Mouse (Mus musculus) ES-Bruce4 (cell line): ENCODE data around the gene Add3. TPM values are rescaled to one million over a fixed set of nuclear protein-coding genes. Genes with fewer than 3 reads are reported as not detected.

Source experiments
- H3K27ac ChIP-seq: 2 replicates; pipeline ENCODE4 v1.5.1; 2012; ENCODE audit warnings: low read length, inconsistent platforms; ENCODE audit not compliant: insufficient read depth
- H3K27me3 ChIP-seq: 2 replicates; pipeline ENCODE4 v1.6.1; 2012; ENCODE audit warnings: mild to moderate bottlenecking, low read length, inconsistent platforms; ENCODE audit not compliant: control insufficient read depth, poor library complexity, insufficient read depth, severe bottlenecking
- H3K36me3 ChIP-seq: 2 replicates; pipeline ENCODE4 v1.6.1; 2012; ENCODE audit warnings: inconsistent platforms, mild to moderate bottlenecking, low read length, moderate library complexity; ENCODE audit not compliant: control insufficient read depth, poor library complexity, insufficient read depth, severe bottlenecking
- H3K4me1 ChIP-seq: one replicate; pipeline ENCODE4 v1.8.1; 2011; ENCODE audit warnings: low read length; ENCODE audit not compliant: control insufficient read depth, insufficient read depth
- H3K4me3 ChIP-seq: 2 replicates; pipeline ENCODE4 v1.5.1; 2011; ENCODE audit warnings: low read depth, mild to moderate bottlenecking, low read length
- H3K9ac ChIP-seq: 2 replicates; pipeline ENCODE4 v1.6.1; 2012; ENCODE audit warnings: low read depth, mild to moderate bottlenecking, inconsistent platforms; ENCODE audit not compliant: poor library complexity, severe bottlenecking
- H3K9me3 ChIP-seq: replicated peaks from 2 replicates; pipeline ENCODE4 v1.6.1; 2012; ENCODE audit warnings: mild to moderate bottlenecking, low read length, inconsistent platforms; ENCODE audit not compliant: control insufficient read depth, poor library complexity, insufficient read depth, severe bottlenecking
- CTCF ChIP-seq: IDR thresholded peaks from one replicate; pipeline ENCODE4 v1.8.1; 2011; ENCODE audit warnings: low read depth, low read length
- EP300 ChIP-seq: IDR thresholded peaks from 2 replicates; pipeline ENCODE4 v1.6.1; 2011; ENCODE audit warnings: low read depth, low read length; ENCODE audit not compliant: insufficient read depth
- POLR2A ChIP-seq: IDR thresholded peaks from one replicate; pipeline ENCODE4 v1.8.1; 2011; ENCODE audit warnings: low read length; ENCODE audit not compliant: insufficient read depth
- polyA plus RNA-seq: library from polyadenylated mRNA; stranded (reverse); fragments of >200 nt; gene quantifications from 2 replicates; pipeline ENCODE4 v1.2.4, GENCODE M21; 2011; ENCODE audit warnings: low read depth; ENCODE audit not compliant: missing spikeins, insufficient read depth, insufficient read length

Gene Add3
- polyA plus RNA-seq, 1 experiment: 41.5 TPM

- Histone ChIP-seq H3K27ac (no peak overlapping the region), H3K9ac (no peak overlapping the region), H3K27me3 (no peaks in the 10 kb centered on the region), H3K4me3 (no peak overlapping the region), H3K36me3 (no peaks in the 10 kb centered on the region; the same call in 1 of the 2 replicates), H3K9me3 (no peaks in the 10 kb centered on the region), H3K4me1 (peaks cover 2% of the 10 kb centered on the region)
- TF ChIP-seq EP300 (no peak), CTCF (no peak), POLR2A (no peak)
Measured at GRCm38 (mm10) chr19:53247558-53247957, 107.3 kb downstream of the Add3 start.

- no peak overlapping the region for H3K4me3 ChIP-seq
- no peaks in the 10 kb centered on the region; the same call in 1 of the 2 replicates for H3K36me3 ChIP-seq
- H3K4me1 ChIP-seq: peaks cover 2% of the 10 kb centered on the region
- H3K27me3 ChIP-seq: no peaks in the 10 kb centered on the region
- TF ChIP-seq EP300 (no peak), POLR2A (no peak), CTCF (no peak)
- no peak overlapping the region for H3K27ac ChIP-seq
- H3K9ac ChIP-seq: no peak overlapping the region
- no peaks in the 10 kb centered on the region for H3K9me3 ChIP-seq
Measured at GRCm38 (mm10) chr19:53248023-53248494, 107.8 kb downstream of the Add3 start.

- TF ChIP-seq POLR2A (no peak), CTCF (no peak), EP300 (no peak)
- H3K27ac ChIP-seq: no peak overlapping the region
- no peak overlapping the region for H3K9ac ChIP-seq
- H3K27me3 ChIP-seq: no peaks in the 10 kb centered on the region
- H3K4me3 ChIP-seq: no peak overlapping the region
- no peaks in the 10 kb centered on the region for H3K9me3 ChIP-seq
- peaks cover 2% of the 10 kb centered on the region for H3K4me1 ChIP-seq
- no peaks in the 10 kb centered on the region; the same call in 1 of the 2 replicates for H3K36me3 ChIP-seq
Measured at GRCm38 (mm10) chr19:53251015-53251414, 110.8 kb downstream of the Add3 start.

GRCm38 (mm10) chr19:53251656-53252055 is 111.4 kb downstream of the Add3 start:
- TF ChIP-seq CTCF: no peak
- no peak for TF ChIP-seq EP300
- TF ChIP-seq POLR2A: no peak
- peaks cover 2% of the 10 kb centered on the region for H3K4me1 ChIP-seq
- H3K27ac ChIP-seq: no peak overlapping the region

GRCm38 (mm10) chr19:53252111-53253028 is 112.1 kb downstream of the Add3 start:
- no peaks in the 10 kb centered on the region for H3K27me3 ChIP-seq
- H3K36me3 ChIP-seq: no peaks in the 10 kb centered on the region
- H3K4me3 ChIP-seq: no peak overlapping the region
- H3K9ac ChIP-seq: no peak overlapping the region
- no peak overlapping the region for H3K27ac ChIP-seq
- TF ChIP-seq EP300 (no peak), CTCF (no peak), POLR2A (no peak)
- H3K9me3 ChIP-seq: no peaks in the 10 kb centered on the region
- peaks cover 2% of the 10 kb centered on the region for H3K4me1 ChIP-seq

More at GRCm38 (mm10) chr19:53251656-53252055, 111.4 kb downstream of the Add3 start:
- Histone ChIP-seq H3K27me3 (no peaks in the 10 kb centered on the region), H3K9me3 (no peaks in the 10 kb centered on the region), H3K4me3 (no peak overlapping the region), H3K9ac (no peak overlapping the region), H3K36me3 (no peaks in the 10 kb centered on the region)

GRCm38 (mm10) chr19:53256361-53256760 is 116.1 kb downstream of the Add3 start:
- H3K36me3 ChIP-seq: no peaks in the 10 kb centered on the region
- no peak for TF ChIP-seq EP300
- no peak for TF ChIP-seq POLR2A
- no peak for TF ChIP-seq CTCF
- no peaks in the 10 kb centered on the region for H3K27me3 ChIP-seq
- no peak overlapping the region for H3K4me3 ChIP-seq
- no peaks in the 10 kb centered on the region for H3K9me3 ChIP-seq
- no peaks in the 10 kb centered on the region for H3K4me1 ChIP-seq
- no peak overlapping the region for H3K9ac ChIP-seq
- no peak overlapping the region for H3K27ac ChIP-seq
